Mouse (Mus musculus): Measurements from ENCODE around the gene Nrip1. TPM values are rescaled to one million over a fixed set of nuclear protein-coding genes. Genes with fewer than 3 reads are reported as not detected.

Gene Nrip1
- polyA plus RNA-seq (2015; fragmentation: Nextera tagmentation; extraction: Ambion mirVana) = 33.7 and 36.4 TPM in 2 replicates

GRCm38 (mm10) chr16:76373671-76374091 lies at the start of gene Nrip1:
Gene Nrip1, minus strand, starts transcription at chr16:76373827.
- WGBS = under 1% methylated on average over 9 of the region's 9 CpGs
- Histone ChIP-seq H3K36me3 (ENCODE audit: insufficient read depth, low read length) (no peaks in the 10 kb centered on the region), H3K9ac (ENCODE audit: low read depth, low read length) (peak within 1 kb of the TSS; percentile 96), H3K9me3 (replicated peaks; ENCODE audit: low read length) (no peaks in the 10 kb centered on the region), H3K27me3 (ENCODE audit: insufficient read depth, low read length) (no peaks in the 10 kb centered on the region), H3K4me1 (replicated peaks; ENCODE audit: insufficient read depth, low read length) (peaks cover 9% of the 10 kb centered on the region), H3K4me3 (replicated peaks; ENCODE audit: low read depth, low read length) (peak within 1 kb of the TSS; percentile 97), H3K27ac (peak within 1 kb of the TSS; percentile 99), H3K4me2 (ENCODE audit: low read length) (peak within 1 kb of the TSS; percentile 65)
- ATAC-seq (replicated peaks; ENCODE audit: low FRiP score, low read depth) (peak; percentile 31), DNase-seq (ENCODE audit: low spot score) (peak; percentile 83)
- TF ChIP-seq CTCF (IDR thresholded peaks at IDR 0.05; ENCODE audit: low read depth) = no peak; the same call in 1 of the 2 replicates

- H3K4me2 ChIP-seq (ENCODE audit: low read length) = no peak overlapping the region
- no peak overlapping the region for H3K27ac ChIP-seq
- no peak overlapping the region for H3K4me3 ChIP-seq (replicated peaks; ENCODE audit: low read depth, low read length)
- no peaks in the 10 kb centered on the region for H3K27me3 ChIP-seq (ENCODE audit: insufficient read depth, low read length)
- no peak for TF ChIP-seq CTCF (IDR thresholded peaks at IDR 0.05; ENCODE audit: low read depth)
- 94% methylated on average over 1 of the region's 1 CpGs for WGBS
- H3K9ac ChIP-seq (ENCODE audit: low read depth, low read length) = no peak overlapping the region
- H3K9me3 ChIP-seq (replicated peaks; ENCODE audit: low read length) = no peaks in the 10 kb centered on the region
- H3K4me1 ChIP-seq (replicated peaks; ENCODE audit: insufficient read depth, low read length) = no peaks in the 10 kb centered on the region
- ATAC-seq (replicated peaks; ENCODE audit: low FRiP score, low read depth) = no peak
- no peak for DNase-seq (ENCODE audit: low spot score)
- no peaks in the 10 kb centered on the region for H3K36me3 ChIP-seq (ENCODE audit: insufficient read depth, low read length)
Observed at GRCm38 (mm10) chr16:76422531-76422930, 48.9 kb upstream of the Nrip1 start.

DNA sequence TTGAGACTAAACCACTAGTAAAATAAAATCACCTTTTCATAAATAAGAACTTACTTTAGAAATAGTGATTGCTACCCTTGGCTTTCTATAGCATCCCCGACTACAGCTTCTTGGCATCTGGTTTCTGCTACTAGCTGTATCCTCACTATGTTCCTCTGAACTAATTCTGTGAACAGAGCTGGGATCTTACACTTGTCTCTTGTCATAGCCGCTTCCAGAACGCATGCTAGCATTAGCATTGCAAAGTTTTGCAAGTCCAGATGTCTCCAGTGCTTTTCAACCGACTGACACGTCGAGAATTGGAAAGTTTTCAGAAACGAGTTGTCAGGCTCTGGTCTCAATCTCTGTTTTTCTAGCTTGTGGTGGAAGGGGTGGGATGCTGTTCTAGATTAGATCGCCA lies 46.2 kb upstream of the Nrip1 start:
- no peak for TF ChIP-seq CTCF (IDR thresholded peaks at IDR 0.05; ENCODE audit: low read depth)
- Histone ChIP-seq H3K36me3 (ENCODE audit: insufficient read depth, low read length) (no peaks in the 10 kb centered on the region), H3K9ac (ENCODE audit: low read depth, low read length) (no peak overlapping the region), H3K4me2 (ENCODE audit: low read length) (no peak overlapping the region), H3K4me3 (replicated peaks; ENCODE audit: low read depth, low read length) (no peak overlapping the region), H3K27me3 (ENCODE audit: insufficient read depth, low read length) (no peaks in the 10 kb centered on the region), H3K27ac (no peak overlapping the region), H3K9me3 (replicated peaks; ENCODE audit: low read length) (no peaks in the 10 kb centered on the region), H3K4me1 (replicated peaks; ENCODE audit: insufficient read depth, low read length) (no peaks in the 10 kb centered on the region)
- no peak for ATAC-seq (replicated peaks; ENCODE audit: low FRiP score, low read depth)
- DNase-seq (ENCODE audit: low spot score) = no peak
- WGBS = 65% methylated on average over 8 of the region's 8 CpGs

DNA sequence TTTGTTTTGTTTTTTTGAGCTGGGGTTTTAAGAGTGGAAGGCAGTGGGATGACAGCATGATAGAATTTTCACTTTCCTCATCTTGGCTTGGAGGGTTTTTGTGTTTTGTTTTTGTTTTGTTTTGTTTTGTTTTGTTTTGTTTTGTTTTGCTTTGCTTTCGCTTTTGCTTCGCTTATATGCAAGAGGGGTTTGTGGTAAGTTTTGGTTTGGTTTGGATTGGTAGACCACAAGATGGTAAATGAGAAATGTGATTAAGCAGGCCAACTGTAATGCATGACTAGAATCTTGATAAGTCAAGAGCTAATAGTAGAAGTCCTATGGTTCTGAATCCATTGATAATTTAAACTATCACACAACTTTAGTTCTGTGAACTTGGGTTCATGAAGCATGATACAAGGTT lies 42.9 kb upstream of the Nrip1 start:
- H3K36me3 ChIP-seq (ENCODE audit: insufficient read depth, low read length) = no peaks in the 10 kb centered on the region
- no peaks in the 10 kb centered on the region for H3K9me3 ChIP-seq (replicated peaks; ENCODE audit: low read length)
- no peak overlapping the region for H3K4me3 ChIP-seq (replicated peaks; ENCODE audit: low read depth, low read length)
- ATAC-seq (replicated peaks; ENCODE audit: low FRiP score, low read depth) (no peak), DNase-seq (ENCODE audit: low spot score) (no peak)
- no peak for TF ChIP-seq CTCF (IDR thresholded peaks at IDR 0.05; ENCODE audit: low read depth)
- H3K27ac ChIP-seq = no peak overlapping the region
- no peaks in the 10 kb centered on the region for H3K4me1 ChIP-seq (replicated peaks; ENCODE audit: insufficient read depth, low read length)
- 79% methylated on average over 2 of the region's 2 CpGs for WGBS
- H3K9ac ChIP-seq (ENCODE audit: low read depth, low read length) = no peak overlapping the region
- no peaks in the 10 kb centered on the region for H3K27me3 ChIP-seq (ENCODE audit: insufficient read depth, low read length)
- no peak overlapping the region for H3K4me2 ChIP-seq (ENCODE audit: low read length)

GRCm38 (mm10) chr16:76416060-76416438 lies 42.4 kb upstream of the Nrip1 start:
- Histone ChIP-seq H3K9ac (ENCODE audit: low read depth, low read length) (no peak overlapping the region), H3K4me1 (replicated peaks; ENCODE audit: insufficient read depth, low read length) (no peaks in the 10 kb centered on the region), H3K27ac (no peak overlapping the region), H3K9me3 (replicated peaks; ENCODE audit: low read length) (no peaks in the 10 kb centered on the region), H3K4me2 (ENCODE audit: low read length) (no peak overlapping the region), H3K36me3 (ENCODE audit: insufficient read depth, low read length) (no peaks in the 10 kb centered on the region), H3K4me3 (replicated peaks; ENCODE audit: low read depth, low read length) (no peak overlapping the region), H3K27me3 (ENCODE audit: insufficient read depth, low read length) (no peaks in the 10 kb centered on the region)
- ATAC-seq (replicated peaks; ENCODE audit: low FRiP score, low read depth) = no peak
- 61% methylated on average over 5 of the region's 5 CpGs for WGBS
- no peak for TF ChIP-seq CTCF (IDR thresholded peaks at IDR 0.05; ENCODE audit: low read depth)
- DNase-seq (ENCODE audit: low spot score) = no peak

GRCm38 (mm10) chr16:76415407-76416059 lies 41.9 kb upstream of the Nrip1 start:
- Histone ChIP-seq H3K4me1 (replicated peaks; ENCODE audit: insufficient read depth, low read length) (no peaks in the 10 kb centered on the region), H3K27ac (no peak overlapping the region), H3K9me3 (replicated peaks; ENCODE audit: low read length) (no peaks in the 10 kb centered on the region), H3K4me3 (replicated peaks; ENCODE audit: low read depth, low read length) (no peak overlapping the region), H3K36me3 (ENCODE audit: insufficient read depth, low read length) (no peaks in the 10 kb centered on the region), H3K27me3 (ENCODE audit: insufficient read depth, low read length) (no peaks in the 10 kb centered on the region), H3K9ac (ENCODE audit: low read depth, low read length) (no peak overlapping the region), H3K4me2 (ENCODE audit: low read length) (no peak overlapping the region)
- TF ChIP-seq CTCF (IDR thresholded peaks at IDR 0.05; ENCODE audit: low read depth) = no peak
- DNase-seq (ENCODE audit: low spot score) (no peak), ATAC-seq (replicated peaks; ENCODE audit: low FRiP score, low read depth) (no peak)
- 74% methylated on average over 9 of the region's 9 CpGs for WGBS

- TF ChIP-seq CTCF (IDR thresholded peaks at IDR 0.05; ENCODE audit: low read depth) = no peak
- H3K27me3 ChIP-seq (ENCODE audit: insufficient read depth, low read length) = no peaks in the 10 kb centered on the region
- no peaks in the 10 kb centered on the region for H3K4me1 ChIP-seq (replicated peaks; ENCODE audit: insufficient read depth, low read length)
- DNase-seq (ENCODE audit: low spot score) = no peak
- H3K27ac ChIP-seq = no peak overlapping the region
- H3K4me2 ChIP-seq (ENCODE audit: low read length) = no peak overlapping the region
- no peak overlapping the region for H3K4me3 ChIP-seq (replicated peaks; ENCODE audit: low read depth, low read length)
- WGBS = 58% methylated on average over 5 of the region's 5 CpGs
- no peak for ATAC-seq (replicated peaks; ENCODE audit: low FRiP score, low read depth)
- no peaks in the 10 kb centered on the region for H3K36me3 ChIP-seq (ENCODE audit: insufficient read depth, low read length)
- no peak overlapping the region for H3K9ac ChIP-seq (ENCODE audit: low read depth, low read length)
- H3K9me3 ChIP-seq (replicated peaks; ENCODE audit: low read length) = no peaks in the 10 kb centered on the region
Observed at GRCm38 (mm10) chr16:76414528-76414927, 40.9 kb upstream of the Nrip1 start.
